Mouse (Mus musculus) gastrocnemius, postnatal 36 days (tissue): ENCODE data around the gene Gm14692. TPM values are rescaled to one million over a fixed set of nuclear protein-coding genes. Genes with fewer than 3 reads are reported as not detected.
"Not testable (repeated sequence)": the region's sequence is repeated elsewhere in the genome, so short reads cannot be mapped to it uniquely, and the experiment has no call there.

Experiments used
- DNase-seq, 2 experiments: peaks; one replicate each; pipeline ENCODE4 v3.0.0; 2022
- intact Hi-C: fragments of 180-260 bp; cut with DNase I; formaldehyde crosslinking; loops from one replicate; pipeline ENCODE4 v1.15.1; 2025
- long read RNA-seq, 2 experiments: library from polyadenylated mRNA; stranded (forward); transcript quantifications; one replicate each; pipeline ENCODE4 v2.0.0; 2021
- total RNA-seq, 2 experiments: library from RNA; stranded (reverse); gene quantifications; 2 replicates each; pipeline ENCODE4 v1.2.3; 2021

The Gm14692 gene
- not detected for total RNA-seq
- long read RNA-seq, experiment 1 = 0 reads
- long read RNA-seq, experiment 2 = 0 reads

GRCm38 (mm10) chrX:67695398-67695797 is at the start of gene Gm14692:
Gm14692 (plus strand) TSS chrX:67695698.
- DNase-seq, intact Hi-C loops: not testable (repeated sequence)

GRCm38 (mm10) chrX:67693462-67693861 is 2.0 kb upstream of the Gm14692 start, which contains the start of gene Gm1140:
Gm1140 (minus strand) TSS chrX:67693562.
- DNase-seq, intact Hi-C loops: not testable (repeated sequence)

Other genes starting within 250 kb of the Gm14692 start
- gene Gm1140, start 2.1 kb upstream of the Gm14692 start, total RNA-seq = not detected
- gene 4933436I01Rik, start 225.8 kb downstream of the Gm14692 start, total RNA-seq = not detected